Mouse (Mus musculus) thymus, adult 2 months (tissue): ENCODE measurements around the gene Slc39a11.

Experiments
- CTCF ChIP-seq: fragments of 200-500 bp; IDR thresholded peaks from 2 replicates; pipeline ENCODE4 v1.5.1; 2012; ENCODE audit warnings: mild to moderate bottlenecking, control low read depth, low read length, moderate library complexity, borderline replicate concordance; ENCODE audit not compliant: control insufficient read depth, poor library complexity, insufficient read depth; ENCODE audit errors: extremely low read depth
- POLR2A ChIP-seq: fragments of 200-500 bp; IDR thresholded peaks from 2 replicates; pipeline ENCODE4 v1.6.1; 2012; ENCODE audit warnings: mild to moderate bottlenecking, low read length, control low read depth, moderate library complexity; ENCODE audit not compliant: control insufficient read depth, poor library complexity, insufficient read depth; ENCODE audit errors: extremely low read depth

DNA sequence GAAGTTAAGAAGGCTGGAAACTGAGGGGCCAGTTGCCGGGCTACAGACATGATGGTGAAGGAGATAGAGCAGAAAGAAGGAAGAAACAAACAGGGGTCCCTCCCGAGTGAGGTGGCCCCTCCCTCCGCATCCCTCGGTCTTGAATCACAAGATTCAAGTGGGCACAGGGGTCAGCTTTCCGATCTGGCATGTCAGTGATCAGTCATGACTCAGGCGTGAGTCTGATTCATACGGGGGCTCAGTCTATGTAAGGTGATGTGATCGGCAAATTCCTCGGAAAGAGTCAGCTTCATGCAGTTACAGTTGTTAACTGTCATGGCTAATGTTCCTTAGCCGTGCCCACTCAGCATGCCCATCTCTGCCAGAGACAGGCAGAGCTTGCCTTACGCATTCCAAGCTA lies 115.5 kb downstream of the Slc39a11 start:
- TF ChIP-seq POLR2A (no peak), CTCF (no peak)
